Mouse (Mus musculus) kidney, adult 8-10 months (tissue): ENCODE results near the gene C5ar2.
A peak's percentile ranks its signal among the peaks of the same experiment; 100 is the strongest.
"Not testable (repeated sequence)": the region's sequence is repeated elsewhere in the genome, so short reads cannot be mapped to it uniquely, and the experiment has no call there.

Experiments
- DNase-seq, 2 experiments: peaks; one replicate each; pipeline ENCODE4 v3.0.0; 2022

Gene C5ar2

GRCm38 (mm10) chr7:16255963-16256362 is 12.0 kb upstream of the C5ar2 start:
- not testable (repeated sequence) for DNase-seq

GRCm38 (mm10) chr7:16254195-16254594 is 10.2 kb upstream of the C5ar2 start:
- DNase-seq, result no peak

- DNase-seq, result no peak
Observed at GRCm38 (mm10) chr7:16250687-16251086, 6.7 kb upstream of the C5ar2 start.

GRCm38 (mm10) chr7:16245958-16246357 is 2.0 kb upstream of the C5ar2 start:
- DNase-seq, result no peak

GRCm38 (mm10) chr7:16242198-16242597 is 1.8 kb downstream of the C5ar2 start:
- no peak for DNase-seq

GRCm38 (mm10) chr7:16241787-16242186 is 2.2 kb downstream of the C5ar2 start:
- no peak for DNase-seq

GRCm38 (mm10) chr7:16240978-16241303 is 3.0 kb downstream of the C5ar2 start:
- no peak for DNase-seq

GRCm38 (mm10) chr7:16240281-16240977 is 3.5 kb downstream of the C5ar2 start:
- DNase-seq, result no peak

- no peak for DNase-seq
Observed at GRCm38 (mm10) chr7:16239554-16239997, 4.4 kb downstream of the C5ar2 start.

GRCm38 (mm10) chr7:16229869-16230268 is 14.1 kb downstream of the C5ar2 start:
- DNase-seq, result peak; percentile 65 to 81

GRCm38 (mm10) chr7:16221582-16222272 is 22.2 kb downstream of the C5ar2 start, which contains the start of gene Dhx34:
Dhx34 (minus strand) TSS chr7:16222037.
- peak; percentile 96 for DNase-seq

- DNase-seq, result no peak
Observed at GRCm38 (mm10) chr7:16213986-16214385, 30.0 kb downstream of the C5ar2 start.

GRCm38 (mm10) chr7:16213196-16213595 is 30.8 kb downstream of the C5ar2 start:
- DNase-seq, result no peak

GRCm38 (mm10) chr7:16210862-16211365 is 33.0 kb downstream of the C5ar2 start:
- DNase-seq, result no peak

GRCm38 (mm10) chr7:16208781-16209665 is 34.9 kb downstream of the C5ar2 start:
- DNase-seq, result no peak

GRCm38 (mm10) chr7:16207496-16207895 is 36.5 kb downstream of the C5ar2 start:
- no peak for DNase-seq

- DNase-seq, result no peak
Observed at GRCm38 (mm10) chr7:16207076-16207475, 36.9 kb downstream of the C5ar2 start.

GRCm38 (mm10) chr7:16204791-16205190 is 39.2 kb downstream of the C5ar2 start:
- DNase-seq, result no peak

GRCm38 (mm10) chr7:16203505-16203903 is 40.5 kb downstream of the C5ar2 start:
- DNase-seq, result peak in 1 of 2 experiments; percentile 26

- peak; percentile 85 to 89 for DNase-seq
Observed at GRCm38 (mm10) chr7:16202756-16203504, 41.0 kb downstream of the C5ar2 start.

- no peak for DNase-seq
Observed at GRCm38 (mm10) chr7:16201136-16201535, 42.8 kb downstream of the C5ar2 start.

- no peak for DNase-seq
Observed at GRCm38 (mm10) chr7:16198540-16198939, 45.4 kb downstream of the C5ar2 start.
